Mouse (Mus musculus) lung, postnatal 0 days (tissue): ENCODE measurements around the gene Ago4.

ENCODE experiments used
- CTCF ChIP-seq: IDR thresholded peaks from 2 replicates; pipeline ENCODE4 v1.5.1; 2016; ENCODE audit warnings: antibody characterized with exemption, mild to moderate bottlenecking
- EP300 ChIP-seq: IDR thresholded peaks from 2 replicates; pipeline ENCODE4 v1.6.1; 2016; ENCODE audit warnings: antibody characterized with exemption, mild to moderate bottlenecking, control low read depth

DNA sequence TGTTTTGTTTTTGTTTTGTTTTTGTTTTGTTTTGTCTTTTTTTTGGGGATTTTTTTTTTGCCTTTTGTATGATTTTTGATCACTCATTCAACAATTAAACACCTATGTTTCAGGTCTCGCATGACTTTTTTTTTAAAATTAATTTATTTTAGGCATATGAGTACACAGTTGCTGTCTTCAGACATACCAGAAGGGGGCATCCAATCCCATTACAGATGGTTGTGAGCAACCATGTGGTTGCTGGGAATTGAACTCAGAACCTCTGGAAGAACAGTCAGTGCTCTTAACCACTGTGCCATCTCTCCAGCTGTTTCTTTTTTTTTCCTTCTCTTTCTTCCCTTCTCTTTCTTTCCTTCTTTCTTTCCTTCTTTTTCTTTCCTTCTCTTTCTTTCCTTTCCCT is 20.4 kb upstream of the Ago4 start:
- no peak; the same call in 1 of the 2 replicates for TF ChIP-seq CTCF
- no peak for TF ChIP-seq EP300
